Mouse (Mus musculus) small intestine, adult 2 months (tissue): ENCODE results near the gene Rab30. TPM values are rescaled to one million over a fixed set of nuclear protein-coding genes. Genes with fewer than 3 reads are reported as not detected.
"Not testable (repeated sequence)": the region's sequence is repeated elsewhere in the genome, so short reads cannot be mapped to it uniquely, and the experiment has no call there.

Source experiments
- H3K27ac ChIP-seq: fragments of 200-500 bp; 2 replicates; pipeline ENCODE4 v1.5.1; 2012; ENCODE audit warnings: low read depth, low read length, control low read depth, inconsistent platforms; ENCODE audit not compliant: insufficient read depth
- H3K27me3 ChIP-seq: fragments of 200-500 bp; 2 replicates; pipeline ENCODE4 v1.6.1; 2012; ENCODE audit warnings: mild to moderate bottlenecking, moderate library complexity, low read length, inconsistent platforms; ENCODE audit not compliant: control insufficient read depth, insufficient read depth
- H3K36me3 ChIP-seq: fragments of 200-500 bp; 2 replicates; pipeline ENCODE4 v1.6.1; 2012; ENCODE audit warnings: mild to moderate bottlenecking, low read length, control low read depth, inconsistent platforms; ENCODE audit not compliant: control insufficient read depth, insufficient read depth
- H3K4me1 ChIP-seq: fragments of 200-500 bp; 2 replicates; pipeline ENCODE4 v1.6.1; 2012; ENCODE audit warnings: low read length, inconsistent platforms, mixed read lengths; ENCODE audit not compliant: control insufficient read depth, insufficient read depth, insufficient read length
- H3K4me3 ChIP-seq: fragments of 200-500 bp; 2 replicates; pipeline ENCODE4 v1.5.1; 2012; ENCODE audit warnings: low read depth, mild to moderate bottlenecking, control low read depth, inconsistent platforms, low read length, moderate library complexity
- CTCF ChIP-seq: fragments of 200-500 bp; IDR thresholded peaks from 2 replicates; pipeline ENCODE4 v1.5.1; 2012; ENCODE audit warnings: low read depth, mild to moderate bottlenecking, control low read depth, inconsistent platforms, low read length, moderate library complexity, mixed read lengths; ENCODE audit not compliant: insufficient replicate concordance, insufficient read length; ENCODE audit errors: extremely low read depth
- POLR2A ChIP-seq: fragments of 200-500 bp; IDR thresholded peaks from 2 replicates; pipeline ENCODE4 v1.6.1; 2012; ENCODE audit warnings: low read depth, mild to moderate bottlenecking, control low read depth, inconsistent platforms, low read length, moderate library complexity
- WGBS: fragments of 180-500 bp; shearing (Covaris S2); methylation state at CpG from one replicate; pipeline ENCODE4 v1.1.7; 2018; 5-methylcytosine and 5-hydroxymethylcytosine counted together
- polyA plus RNA-seq: library from polyadenylated mRNA; depleted of rRNA; stranded (reverse); fragments of >200 nt; gene quantifications from 2 replicates; pipeline ENCODE4 v1.2.3, GENCODE M21; 2012

Rab30 gene
- polyA plus RNA-seq, 1 experiment: 6.9 TPM

DNA sequence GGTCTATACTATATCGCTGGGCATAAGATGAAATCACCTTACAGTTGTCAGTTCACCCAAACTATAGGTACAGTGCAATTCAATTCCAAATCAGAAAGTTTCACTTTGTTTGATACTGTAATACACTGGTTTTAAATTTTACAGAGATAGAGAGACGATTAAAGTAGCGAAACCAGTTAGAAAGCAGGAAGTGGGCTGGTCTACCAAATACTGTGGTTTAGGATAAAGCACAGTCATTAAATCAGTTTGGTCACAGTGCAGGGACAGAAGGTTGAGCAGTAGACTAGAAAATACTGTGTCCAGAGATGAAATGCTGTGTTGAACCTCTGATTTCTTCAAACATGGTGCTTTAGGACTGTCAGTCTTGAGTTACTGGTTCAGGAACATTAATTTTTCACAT lies 29.8 kb upstream of the Rab30 start:
- Histone ChIP-seq H3K4me3 (no peak overlapping the region), H3K27me3 (no peaks in the 10 kb centered on the region), H3K36me3 (no peaks in the 10 kb centered on the region), H3K4me1 (no peaks in the 10 kb centered on the region), H3K27ac (no peak overlapping the region)
- TF ChIP-seq POLR2A (no peak), CTCF (no peak)
- 71% methylated on average over 3 of the region's 3 CpGs for WGBS

DNA sequence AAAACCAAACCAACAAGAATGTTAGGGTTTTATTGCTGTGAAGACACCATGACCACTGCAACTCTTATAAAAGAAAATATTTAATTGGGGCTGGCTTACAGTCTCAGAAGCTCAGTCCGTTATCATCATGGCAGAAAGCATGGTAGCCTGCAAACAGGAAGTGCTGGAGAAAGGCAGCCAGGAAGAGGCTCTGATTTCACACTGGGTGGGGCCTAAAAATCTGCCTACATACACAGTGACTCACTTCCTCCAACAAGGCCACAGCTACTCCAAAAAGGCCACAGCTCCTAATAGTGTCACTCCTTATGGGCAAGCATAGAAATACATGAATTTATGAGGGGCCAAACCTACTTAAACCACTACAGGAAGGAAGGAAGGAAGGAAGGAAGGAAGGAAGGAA lies 26.3 kb upstream of the Rab30 start:
- no peak overlapping the region for H3K27ac ChIP-seq
- 93% methylated on average over 1 of the region's 1 CpGs for WGBS
- H3K36me3 ChIP-seq: no peaks in the 10 kb centered on the region
- TF ChIP-seq CTCF: no peak
- no peak overlapping the region for H3K4me3 ChIP-seq
- no peaks in the 10 kb centered on the region for H3K4me1 ChIP-seq
- no peaks in the 10 kb centered on the region for H3K27me3 ChIP-seq

DNA sequence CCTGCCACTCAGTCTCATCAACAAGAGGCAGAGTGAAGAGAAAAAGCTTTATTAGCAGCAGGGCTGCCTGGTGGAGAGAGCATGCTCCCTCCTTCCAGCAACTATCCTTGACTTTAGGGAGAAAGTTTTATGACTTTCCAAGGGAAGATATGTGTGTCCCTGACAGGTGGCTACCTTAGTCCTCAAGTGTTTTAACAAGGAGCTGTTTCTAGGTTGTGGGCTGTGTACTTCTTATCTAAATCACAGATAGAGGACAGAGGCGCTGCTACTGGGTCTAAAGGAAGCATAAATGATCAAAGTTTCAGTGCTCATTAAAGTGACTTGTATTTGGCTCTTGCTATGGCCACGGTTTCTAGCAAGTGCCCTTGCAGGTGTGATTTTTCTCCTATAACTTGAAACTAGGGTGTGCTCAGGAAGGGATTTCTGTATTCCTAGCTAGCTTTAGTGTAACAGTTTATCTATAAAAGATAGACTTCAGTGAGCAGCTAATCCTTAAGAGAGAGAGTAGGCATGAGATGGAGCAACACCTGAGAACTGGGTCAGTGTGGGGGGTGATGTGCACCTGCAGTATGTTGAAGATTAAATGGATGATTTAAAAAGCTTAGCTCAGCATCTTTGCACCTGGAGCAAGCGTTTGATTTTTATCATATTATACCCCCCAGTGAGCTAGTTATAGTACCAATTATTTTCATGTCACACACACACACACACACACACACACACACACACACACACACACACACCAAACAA lies 21.1 kb upstream of the Rab30 start:
- WGBS: 24% methylated on average over 3 of the region's 3 CpGs
- no peaks in the 10 kb centered on the region for H3K27me3 ChIP-seq
- no peaks in the 10 kb centered on the region for H3K36me3 ChIP-seq
- TF ChIP-seq CTCF: no peak
- no peak for TF ChIP-seq POLR2A
- no peak overlapping the region for H3K27ac ChIP-seq
- H3K4me3 ChIP-seq: no peak overlapping the region
- H3K4me1 ChIP-seq: no peaks in the 10 kb centered on the region

DNA sequence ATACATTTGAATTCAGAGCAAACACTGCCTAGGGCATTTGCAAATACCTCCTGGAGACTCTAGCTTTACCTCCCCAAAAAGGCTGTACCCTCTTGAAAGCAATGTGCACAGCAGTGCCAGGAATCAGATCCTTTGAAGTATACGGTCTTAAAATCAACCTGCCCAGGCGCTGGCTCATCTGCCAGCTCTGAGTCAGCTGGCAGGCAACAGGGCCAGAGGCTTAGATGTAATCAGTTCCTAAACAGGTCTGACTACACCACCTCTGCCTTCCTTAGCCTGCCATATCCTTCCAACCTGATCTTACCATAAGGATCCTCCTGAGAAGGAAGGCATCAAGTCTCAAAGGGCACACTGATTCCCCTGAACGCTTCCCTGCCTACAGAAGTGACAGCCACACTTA lies 17.7 kb upstream of the Rab30 start:
- Histone ChIP-seq H3K4me1 (no peaks in the 10 kb centered on the region), H3K4me3 (no peak overlapping the region), H3K27me3 (no peaks in the 10 kb centered on the region), H3K36me3 (no peaks in the 10 kb centered on the region), H3K27ac (no peak overlapping the region)
- 18% methylated on average over 3 of the region's 3 CpGs for WGBS
- TF ChIP-seq CTCF: no peak
- TF ChIP-seq POLR2A: no peak

DNA sequence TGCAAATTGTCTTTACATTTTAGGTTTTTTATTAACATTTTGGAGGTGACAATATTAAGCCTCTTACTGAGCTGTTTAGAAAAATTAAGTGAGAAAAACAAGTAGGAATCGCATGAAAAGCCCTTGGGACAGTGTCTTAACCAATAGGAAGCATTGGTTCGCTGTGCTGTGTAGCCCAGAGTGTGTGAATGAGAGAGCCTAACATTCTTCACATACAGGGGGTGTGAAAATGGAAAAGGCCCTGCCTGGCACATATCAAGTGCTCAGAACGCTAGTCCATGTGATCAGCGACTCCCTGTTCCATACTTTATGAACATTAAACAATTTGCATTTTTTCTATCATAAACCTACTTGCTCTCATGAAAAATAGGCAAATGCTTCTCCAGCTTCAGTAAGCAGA lies 17.1 kb upstream of the Rab30 start:
- no peak for TF ChIP-seq CTCF
- no peak for TF ChIP-seq POLR2A

DNA sequence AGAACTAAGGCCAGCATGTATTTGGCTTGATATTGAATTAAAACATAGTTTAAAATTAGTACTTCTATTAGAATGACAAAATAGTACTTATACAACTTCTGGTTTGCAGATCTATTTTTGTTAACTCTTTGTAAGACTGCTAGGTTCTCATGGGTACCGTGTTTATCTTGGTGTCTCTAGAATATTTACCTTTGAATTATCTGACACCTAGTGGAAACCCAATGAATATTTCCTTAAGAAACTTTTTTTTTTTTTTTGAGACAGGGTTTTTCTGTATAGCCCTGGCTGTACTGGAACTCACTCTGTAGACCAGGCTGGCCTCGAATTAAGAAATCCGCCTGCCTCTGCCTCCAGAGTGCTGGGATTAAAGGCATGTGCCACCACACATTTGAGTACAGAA lies 11.8 kb upstream of the Rab30 start:
- H3K27me3 ChIP-seq: not testable (repeated sequence)

More for the DNA sequence above, 17.1 kb upstream of the Rab30 start:
- WGBS: 71% methylated on average over 4 of the region's 4 CpGs
- Histone ChIP-seq H3K4me1 (no peaks in the 10 kb centered on the region), H3K36me3 (no peaks in the 10 kb centered on the region), H3K4me3 (no peak overlapping the region), H3K27ac (no peak overlapping the region), H3K27me3 (no peaks in the 10 kb centered on the region)

DNA sequence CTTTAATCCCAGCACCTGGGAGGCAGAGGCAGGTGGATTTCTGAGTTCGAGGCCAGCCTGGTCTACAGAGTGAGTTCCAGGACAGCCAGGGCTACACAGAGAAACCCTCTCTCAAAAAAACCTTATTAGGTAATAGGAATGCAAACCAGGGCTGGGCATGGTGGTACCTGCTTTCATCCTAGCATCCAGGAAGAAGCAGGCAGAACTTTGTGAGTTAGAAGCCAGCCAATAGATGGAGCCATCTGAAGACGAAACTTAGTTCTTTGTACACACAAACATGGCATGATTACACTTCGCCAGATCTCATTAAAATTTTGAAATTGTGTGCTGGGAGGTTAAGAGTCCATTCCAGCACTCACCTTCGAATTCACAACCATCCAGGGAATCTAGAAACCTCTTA lies 10.9 kb upstream of the Rab30 start:
- WGBS: 32% methylated on average over 4 of the region's 4 CpGs
- H3K4me1 ChIP-seq: no peaks in the 10 kb centered on the region
- no peak overlapping the region for H3K4me3 ChIP-seq
- TF ChIP-seq POLR2A (no peak), CTCF (no peak)
- H3K27me3 ChIP-seq: no peaks in the 10 kb centered on the region
- H3K27ac ChIP-seq: no peak overlapping the region
- no peaks in the 10 kb centered on the region for H3K36me3 ChIP-seq

More for the DNA sequence above, 11.8 kb upstream of the Rab30 start:
- H3K36me3 ChIP-seq, H3K4me1 ChIP-seq, H3K27ac ChIP-seq, H3K4me3 ChIP-seq: not testable (repeated sequence)
- WGBS: 43% methylated on average over 3 of the region's 3 CpGs
